Mouse (Mus musculus): ENCODE data around the gene Prf1. TPM values are rescaled to one million over a fixed set of nuclear protein-coding genes. Genes with fewer than 3 reads are reported as not detected.

Prf1 gene
- polyA plus RNA-seq, 1 experiment from 2014 or later, result 0.17 TPM

- Histone ChIP-seq H3K27ac (ENCODE audit: low read depth, low read length) (no peak overlapping the region), H3K27me3 (ENCODE audit: control insufficient read depth, insufficient read depth, low read length) (no peaks in the 10 kb centered on the region), H3K9ac (ENCODE audit: low read depth, low read length) (no peak overlapping the region), H3K4me1 (replicated peaks; ENCODE audit: control insufficient read depth, insufficient read depth, low read length) (no peaks in the 10 kb centered on the region), H3K9me3 (ENCODE audit: control insufficient read depth, low read length) (no peaks in the 10 kb centered on the region), H3K4me3 (ENCODE audit: low read depth, low read length) (no peak overlapping the region), H3K4me2 (replicated peaks; ENCODE audit: low read depth, low read length) (no peak overlapping the region), H3K36me3 (ENCODE audit: control insufficient read depth, insufficient read depth, low read length) (no peaks in the 10 kb centered on the region)
- DNase-seq (ENCODE audit: low spot score) (no peak), ATAC-seq (ENCODE audit: low FRiP score) (no peak)
- WGBS, result 92% methylated on average over 9 of the region's 9 CpGs
Measured at GRCm38 (mm10) chr10:61339216-61339615, 41.6 kb downstream of the Prf1 start.

- H3K4me3 ChIP-seq (ENCODE audit: low read depth, low read length), result no peak overlapping the region
- DNase-seq (ENCODE audit: low spot score) (no peak), ATAC-seq (ENCODE audit: low FRiP score) (no peak)
- no peak overlapping the region for H3K4me2 ChIP-seq (replicated peaks; ENCODE audit: low read depth, low read length)
- H3K27me3 ChIP-seq (ENCODE audit: control insufficient read depth, insufficient read depth, low read length), result no peaks in the 10 kb centered on the region
- no peak overlapping the region for H3K9ac ChIP-seq (ENCODE audit: low read depth, low read length)
- H3K9me3 ChIP-seq (ENCODE audit: control insufficient read depth, low read length), result no peaks in the 10 kb centered on the region
- no peaks in the 10 kb centered on the region for H3K4me1 ChIP-seq (replicated peaks; ENCODE audit: control insufficient read depth, insufficient read depth, low read length)
- 51% methylated on average over 9 of the region's 9 CpGs for WGBS
- no peak overlapping the region for H3K27ac ChIP-seq (ENCODE audit: low read depth, low read length)
- H3K36me3 ChIP-seq (ENCODE audit: control insufficient read depth, insufficient read depth, low read length), result no peaks in the 10 kb centered on the region
Measured at GRCm38 (mm10) chr10:61340247-61340646, 42.6 kb downstream of the Prf1 start.

GRCm38 (mm10) chr10:61341045-61341444 is 43.4 kb downstream of the Prf1 start:
- 84% methylated on average over 5 of the region's 5 CpGs for WGBS
- Histone ChIP-seq H3K4me2 (replicated peaks; ENCODE audit: low read depth, low read length) (no peak overlapping the region), H3K27me3 (ENCODE audit: control insufficient read depth, insufficient read depth, low read length) (no peaks in the 10 kb centered on the region), H3K9ac (ENCODE audit: low read depth, low read length) (no peak overlapping the region), H3K27ac (ENCODE audit: low read depth, low read length) (no peak overlapping the region), H3K4me1 (replicated peaks; ENCODE audit: control insufficient read depth, insufficient read depth, low read length) (no peaks in the 10 kb centered on the region), H3K9me3 (ENCODE audit: control insufficient read depth, low read length) (no peaks in the 10 kb centered on the region), H3K4me3 (ENCODE audit: low read depth, low read length) (no peak overlapping the region), H3K36me3 (ENCODE audit: control insufficient read depth, insufficient read depth, low read length) (no peaks in the 10 kb centered on the region)
- ATAC-seq (ENCODE audit: low FRiP score), result no peak
- DNase-seq (ENCODE audit: low spot score), result no peak

- 0 out of 2 replicates have a peak, but pooled peaks have one; percentile 25 for ATAC-seq (ENCODE audit: low FRiP score)
- peak; percentile 77 for DNase-seq (ENCODE audit: low spot score)
- no peak overlapping the region for H3K9ac ChIP-seq (ENCODE audit: low read depth, low read length)
- H3K4me1 ChIP-seq (replicated peaks; ENCODE audit: control insufficient read depth, insufficient read depth, low read length), result no peaks in the 10 kb centered on the region
- H3K9me3 ChIP-seq (ENCODE audit: control insufficient read depth, low read length), result no peaks in the 10 kb centered on the region
- 71% methylated on average over 6 of the region's 6 CpGs for WGBS
- H3K36me3 ChIP-seq (ENCODE audit: control insufficient read depth, insufficient read depth, low read length), result no peaks in the 10 kb centered on the region
- no peaks in the 10 kb centered on the region for H3K27me3 ChIP-seq (ENCODE audit: control insufficient read depth, insufficient read depth, low read length)
- no peak overlapping the region for H3K4me3 ChIP-seq (ENCODE audit: low read depth, low read length)
- no peak overlapping the region for H3K4me2 ChIP-seq (replicated peaks; ENCODE audit: low read depth, low read length)
- no peak overlapping the region for H3K27ac ChIP-seq (ENCODE audit: low read depth, low read length)
Measured at GRCm38 (mm10) chr10:61341557-61341956, 43.9 kb downstream of the Prf1 start.

- WGBS, result 94% methylated on average over 13 of the region's 13 CpGs
- Histone ChIP-seq H3K9ac (ENCODE audit: low read depth, low read length) (no peak overlapping the region), H3K27ac (ENCODE audit: low read depth, low read length) (no peak overlapping the region), H3K4me1 (replicated peaks; ENCODE audit: control insufficient read depth, insufficient read depth, low read length) (no peaks in the 10 kb centered on the region), H3K4me2 (replicated peaks; ENCODE audit: low read depth, low read length) (no peak overlapping the region), H3K4me3 (ENCODE audit: low read depth, low read length) (no peak overlapping the region), H3K9me3 (ENCODE audit: control insufficient read depth, low read length) (no peaks in the 10 kb centered on the region), H3K36me3 (ENCODE audit: control insufficient read depth, insufficient read depth, low read length) (no peaks in the 10 kb centered on the region), H3K27me3 (ENCODE audit: control insufficient read depth, insufficient read depth, low read length) (no peaks in the 10 kb centered on the region)
- ATAC-seq (ENCODE audit: low FRiP score), result no peak
- DNase-seq (ENCODE audit: low spot score), result no peak
Measured at GRCm38 (mm10) chr10:61342750-61343149, 45.1 kb downstream of the Prf1 start.

GRCm38 (mm10) chr10:61343950-61344349 is 46.3 kb downstream of the Prf1 start:
- ATAC-seq (ENCODE audit: low FRiP score), result no peak

GRCm38 (mm10) chr10:61345179-61345578 is 47.5 kb downstream of the Prf1 start:
- Histone ChIP-seq H3K27ac (ENCODE audit: low read depth, low read length) (no peak overlapping the region), H3K4me3 (ENCODE audit: low read depth, low read length) (no peak overlapping the region), H3K9ac (ENCODE audit: low read depth, low read length) (no peak overlapping the region), H3K9me3 (ENCODE audit: control insufficient read depth, low read length) (no peaks in the 10 kb centered on the region), H3K27me3 (ENCODE audit: control insufficient read depth, insufficient read depth, low read length) (no peaks in the 10 kb centered on the region), H3K36me3 (ENCODE audit: control insufficient read depth, insufficient read depth, low read length) (0 out of 2 replicates have a peak, but pooled peaks cover 2% of the 10 kb centered on the region), H3K4me2 (replicated peaks; ENCODE audit: low read depth, low read length) (no peak overlapping the region), H3K4me1 (replicated peaks; ENCODE audit: control insufficient read depth, insufficient read depth, low read length) (no peaks in the 10 kb centered on the region)
- DNase-seq (ENCODE audit: low spot score) (no peak), ATAC-seq (ENCODE audit: low FRiP score) (no peak)
- 76% methylated on average over 8 of the region's 8 CpGs for WGBS

More at GRCm38 (mm10) chr10:61343950-61344349, 46.3 kb downstream of the Prf1 start:
- Histone ChIP-seq H3K9me3 (ENCODE audit: control insufficient read depth, low read length) (no peaks in the 10 kb centered on the region), H3K27me3 (ENCODE audit: control insufficient read depth, insufficient read depth, low read length) (no peaks in the 10 kb centered on the region), H3K4me3 (ENCODE audit: low read depth, low read length) (no peak overlapping the region), H3K4me2 (replicated peaks; ENCODE audit: low read depth, low read length) (no peak overlapping the region), H3K4me1 (replicated peaks; ENCODE audit: control insufficient read depth, insufficient read depth, low read length) (no peaks in the 10 kb centered on the region), H3K9ac (ENCODE audit: low read depth, low read length) (no peak overlapping the region), H3K27ac (ENCODE audit: low read depth, low read length) (no peak overlapping the region), H3K36me3 (ENCODE audit: control insufficient read depth, insufficient read depth, low read length) (no peaks in the 10 kb centered on the region)
- DNase-seq (ENCODE audit: low spot score), result peak; percentile 73
- WGBS, result 63% methylated on average over 8 of the region's 8 CpGs

- Histone ChIP-seq H3K9ac (ENCODE audit: low read depth, low read length) (no peak overlapping the region), H3K36me3 (ENCODE audit: control insufficient read depth, insufficient read depth, low read length) (0 out of 2 replicates have a peak, but pooled peaks cover 2% of the 10 kb centered on the region), H3K4me3 (ENCODE audit: low read depth, low read length) (no peak overlapping the region), H3K27me3 (ENCODE audit: control insufficient read depth, insufficient read depth, low read length) (no peaks in the 10 kb centered on the region), H3K9me3 (ENCODE audit: control insufficient read depth, low read length) (no peaks in the 10 kb centered on the region), H3K4me1 (replicated peaks; ENCODE audit: control insufficient read depth, insufficient read depth, low read length) (no peaks in the 10 kb centered on the region), H3K27ac (ENCODE audit: low read depth, low read length) (no peak overlapping the region), H3K4me2 (replicated peaks; ENCODE audit: low read depth, low read length) (no peak overlapping the region)
- ATAC-seq (ENCODE audit: low FRiP score), result no peak
- 25% methylated on average over 10 of the region's 10 CpGs for WGBS
- no peak for DNase-seq (ENCODE audit: low spot score)
Measured at GRCm38 (mm10) chr10:61346374-61346773, 48.7 kb downstream of the Prf1 start.

- Histone ChIP-seq H3K9ac (ENCODE audit: low read depth, low read length) (no peak overlapping the region), H3K36me3 (ENCODE audit: control insufficient read depth, insufficient read depth, low read length) (0 out of 2 replicates have a peak, but pooled peaks cover 2% of the 10 kb centered on the region), H3K4me2 (replicated peaks; ENCODE audit: low read depth, low read length) (no peak overlapping the region), H3K4me3 (ENCODE audit: low read depth, low read length) (no peak overlapping the region), H3K4me1 (replicated peaks; ENCODE audit: control insufficient read depth, insufficient read depth, low read length) (no peaks in the 10 kb centered on the region), H3K27ac (ENCODE audit: low read depth, low read length) (no peak overlapping the region), H3K9me3 (ENCODE audit: control insufficient read depth, low read length) (no peaks in the 10 kb centered on the region), H3K27me3 (ENCODE audit: control insufficient read depth, insufficient read depth, low read length) (no peaks in the 10 kb centered on the region)
- WGBS, result 72% methylated on average over 4 of the region's 4 CpGs
- DNase-seq (ENCODE audit: low spot score) (no peak), ATAC-seq (ENCODE audit: low FRiP score) (no peak)
Measured at GRCm38 (mm10) chr10:61351216-61351615, 53.6 kb downstream of the Prf1 start.

All from hindbrain, embryonic 11.5 days (tissue).